Mouse (Mus musculus) inflammation-experienced regulatory T-cells, adult 6 months (primary cell): ENCODE results near the gene Snx11. TPM values are rescaled to one million over a fixed set of nuclear protein-coding genes. Genes with fewer than 3 reads are reported as not detected.
"Not testable (repeated sequence)": the region's sequence is repeated elsewhere in the genome, so short reads cannot be mapped to it uniquely, and the experiment has no call there.

Source experiments
- ATAC-seq: one replicate; pipeline ENCODE4 v1.8.0; 2017
- polyA plus RNA-seq, 3 experiments: library from polyadenylated mRNA; unstranded; fragments of 100-300 nt; shearing (Covaris generic); gene quantifications; one replicate each; pipeline ENCODE4 v1.2.1; 2017

Snx11 gene
- 10 to 100 TPM; 21.7 to 24.6 (median 23.0) TPM for polyA plus RNA-seq

- peak; percentile 92 for ATAC-seq
These were observed at the start of gene Snx11 for GRCm38 (mm10) chr11:96776968-96777962. Gene Snx11 (minus strand): TSS chr11:96777559.

- ATAC-seq, result no peak
These were observed 49.1 kb upstream of the Snx11 start for GRCm38 (mm10) chr11:96826481-96826880.

GRCm38 (mm10) chr11:96824783-96825495, 47.6 kb upstream of the Snx11 start:
- no peak for ATAC-seq

GRCm38 (mm10) chr11:96823880-96824782, 46.8 kb upstream of the Snx11 start:
- ATAC-seq, result peak; percentile 98

GRCm38 (mm10) chr11:96823471-96823837, 46.1 kb upstream of the Snx11 start:
- no peak for ATAC-seq

- peak; percentile 27 for ATAC-seq
These were observed 45.5 kb upstream of the Snx11 start for GRCm38 (mm10) chr11:96822675-96823470.

GRCm38 (mm10) chr11:96821956-96822355, 44.6 kb upstream of the Snx11 start:
- ATAC-seq, result no peak

- no peak for ATAC-seq
These were observed 40.9 kb upstream of the Snx11 start for GRCm38 (mm10) chr11:96818128-96818710.

- ATAC-seq, result no peak
These were observed 39.6 kb upstream of the Snx11 start for GRCm38 (mm10) chr11:96816979-96817378.

GRCm38 (mm10) chr11:96816494-96816893, 39.1 kb upstream of the Snx11 start:
- no peak for ATAC-seq

- no peak for ATAC-seq
These were observed 38.5 kb upstream of the Snx11 start for GRCm38 (mm10) chr11:96815895-96816294.

- ATAC-seq, result no peak
These were observed 37.1 kb upstream of the Snx11 start for GRCm38 (mm10) chr11:96814443-96814842.

GRCm38 (mm10) chr11:96813920-96814319, 36.6 kb upstream of the Snx11 start:
- ATAC-seq, result no peak

- no peak for ATAC-seq
These were observed 36.1 kb upstream of the Snx11 start for GRCm38 (mm10) chr11:96813455-96813854.

- ATAC-seq, result not testable (repeated sequence)
These were observed 33.8 kb upstream of the Snx11 start for GRCm38 (mm10) chr11:96811188-96811587.

- ATAC-seq, result no peak
These were observed 32.3 kb upstream of the Snx11 start for GRCm38 (mm10) chr11:96809562-96810235.

GRCm38 (mm10) chr11:96808066-96808465, 30.7 kb upstream of the Snx11 start:
- ATAC-seq, result no peak

GRCm38 (mm10) chr11:96805606-96806005, 28.2 kb upstream of the Snx11 start:
- no peak for ATAC-seq

- no peak for ATAC-seq
These were observed 22.2 kb upstream of the Snx11 start for GRCm38 (mm10) chr11:96799511-96799910.

GRCm38 (mm10) chr11:96796586-96796985, 19.2 kb upstream of the Snx11 start:
- no peak for ATAC-seq

- ATAC-seq, result no peak
These were observed 18.7 kb upstream of the Snx11 start for GRCm38 (mm10) chr11:96796081-96796480.
